ENCODE assay signal across 8 mouse cellular contexts in the genomic region with DNA sequence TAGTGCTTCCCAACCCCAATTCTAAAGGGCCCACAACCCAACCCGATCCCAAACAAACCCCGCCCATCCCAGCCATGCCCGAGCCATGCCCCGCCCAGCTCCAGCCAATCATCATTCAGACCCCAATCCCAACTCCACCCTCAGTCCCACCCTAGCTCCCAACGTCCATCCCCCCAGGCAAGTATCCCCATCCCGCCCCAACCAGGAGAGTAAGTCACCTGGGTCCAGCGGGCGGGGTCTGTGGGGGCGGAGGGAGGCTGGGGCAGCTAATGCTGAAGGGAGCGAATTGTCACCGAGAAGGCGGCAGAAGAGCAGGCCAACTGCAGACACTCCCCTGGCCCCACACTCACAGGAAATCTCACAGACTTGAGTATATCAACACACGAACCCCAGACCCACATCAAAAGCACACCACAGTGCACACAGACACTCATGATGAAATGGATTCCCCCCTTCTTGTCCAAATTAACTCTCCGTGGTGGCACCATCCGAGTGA. TPM values are rescaled to one million over a fixed set of nuclear protein-coding genes. Genes with fewer than 3 reads are reported as not detected.
A peak's percentile ranks its signal among the peaks of the same experiment; 100 is the strongest.
DNase-seq lines count a peak whose midpoint lies in the region; ATAC-seq lines count a peak whose summit lies in the region.

No protein-coding gene starts in this region.

- peak overlapping the region; percentile 47 for H3K4me3 ChIP-seq in hindbrain, embryonic 10.5 days
- H3K4me3 ChIP-seq in lung, embryonic 15.5 days: peak overlapping the region; percentile 18; the same call in 1 of the 2 replicates

- H3K27ac ChIP-seq in hindbrain, embryonic 10.5 days: 0 out of 2 replicates have a peak overlapping the region, but pooled peaks have one; percentile 16
- no peak overlapping the region for H3K27ac ChIP-seq in lung, embryonic 15.5 days

- H3K4me2 ChIP-seq in lung, embryonic 15.5 days: peak overlapping the region; percentile 53

- peak; percentile 68; the same call in 1 of the 2 replicates for ATAC-seq in lung, embryonic 15.5 days (ENCODE audit: borderline replicate concordance, extremely low read depth, low FRiP score, low TSS enrichment)

- no peak overlapping the region; the same call in 1 of the 2 replicates for H3K9ac ChIP-seq in lung, embryonic 15.5 days

- DNase-seq in adrenal gland, postnatal 25 days: peak; percentile 20
- no peak for DNase-seq in adrenal gland, adult 18-20 months (ENCODE audit: low spot score in 2 of 2)
- DNase-seq in ES-CJ7 (ENCODE audit: low read depth, low spot score): peak; percentile 93
- DNase-seq in hindbrain, embryonic 10.5 days (ENCODE audit: low spot score): peak; percentile 40
- peak; percentile 61 for DNase-seq in testis, postnatal 10 days (ENCODE audit: low spot score)
- DNase-seq in ovary, postnatal 14 days (ENCODE audit: low spot score): no peak
- no peak for DNase-seq in right cerebral cortex, postnatal 14 days

- peaks cover 12% of the 10 kb centered on the region for H3K4me1 ChIP-seq in hindbrain, embryonic 10.5 days (replicated peaks)
- H3K4me1 ChIP-seq in lung, embryonic 15.5 days: peaks cover 8% of the 10 kb centered on the region

- 11% methylated on average over 15 of the region's 15 CpGs for WGBS in hindbrain, embryonic 10.5 days
- 8% methylated on average over 15 of the region's 15 CpGs for WGBS in lung, embryonic 15.5 days

- no peaks in the 10 kb centered on the region for H3K36me3 ChIP-seq in hindbrain, embryonic 10.5 days
- no peaks in the 10 kb centered on the region for H3K36me3 ChIP-seq in lung, embryonic 15.5 days

- H3K27me3 ChIP-seq in hindbrain, embryonic 10.5 days (ENCODE audit: insufficient read depth, poor library complexity, severe bottlenecking): no peaks in the 10 kb centered on the region
- H3K27me3 ChIP-seq in lung, embryonic 15.5 days: no peaks in the 10 kb centered on the region

- H3K9me3 ChIP-seq in hindbrain, embryonic 10.5 days: no peaks in the 10 kb centered on the region
- no peaks in the 10 kb centered on the region for H3K9me3 ChIP-seq in lung, embryonic 15.5 days

RNA-seq across cellular contexts. Expression of gene Mgea5, which starts 12.5 kb away (rescaled TPM):
- 84.7 and 93.9 TPM in 2 replicates for total RNA-seq in adrenal gland, postnatal 25 days (2021)
- 10 to 100 TPM; 75.4 to 86.4 TPM for total RNA-seq in adrenal gland, adult 18-20 months (2021)
- polyA plus RNA-seq in hindbrain, embryonic 10.5 days (2016; fragmentation: Nextera tagmentation; extraction: Ambion mirVana): 60.0 and 60.8 TPM in 2 replicates
- polyA plus RNA-seq in lung, embryonic 15.5 days (2015; fragmentation: Nextera tagmentation; extraction: Ambion mirVana): 44.7 and 51.9 TPM in 2 replicates

RNA-seq across cellular contexts. Expression of gene Kcnip2, which starts 19.8 kb away (rescaled TPM):
- 0.27 TPM in 1 of 2 replicates, not detected in the other for total RNA-seq in adrenal gland, postnatal 25 days (2021)
- total RNA-seq in adrenal gland, adult 18-20 months (2021): under 1 TPM in 1 of 2 experiments, not detected in 1; 0.13 TPM
- 0.71 and 0.77 TPM in 2 replicates for polyA plus RNA-seq in hindbrain, embryonic 10.5 days (2016; fragmentation: Nextera tagmentation; extraction: Ambion mirVana)
- polyA plus RNA-seq in lung, embryonic 15.5 days (2015; fragmentation: Nextera tagmentation; extraction: Ambion mirVana): 2.6 and 3.3 TPM in 2 replicates

RNA-seq across cellular contexts. Expression of gene Npm3, which starts 46.7 kb away (rescaled TPM):
- 29.0 and 34.7 TPM in 2 replicates for total RNA-seq in adrenal gland, postnatal 25 days (2021)
- 10 to 100 TPM; 28.5 to 30.7 TPM for total RNA-seq in adrenal gland, adult 18-20 months (2021)
- 9.2 and 10.2 TPM in 2 replicates for polyA plus RNA-seq in hindbrain, embryonic 10.5 days (2016; fragmentation: Nextera tagmentation; extraction: Ambion mirVana)
- polyA plus RNA-seq in lung, embryonic 15.5 days (2015; fragmentation: Nextera tagmentation; extraction: Ambion mirVana): 17.0 and 17.2 TPM in 2 replicates

RNA-seq across cellular contexts. Expression of gene Fgf8, which starts 53.4 kb away (rescaled TPM):
- total RNA-seq in adrenal gland, postnatal 25 days (2021): not detected in 2 replicates
- not detected for total RNA-seq in adrenal gland, adult 18-20 months (2021)
- 3.4 and 10.0 TPM in 2 replicates for polyA plus RNA-seq in hindbrain, embryonic 10.5 days (2016; fragmentation: Nextera tagmentation; extraction: Ambion mirVana)
- not detected in 2 replicates for polyA plus RNA-seq in lung, embryonic 15.5 days (2015; fragmentation: Nextera tagmentation; extraction: Ambion mirVana)

Comparison
In these comparisons a context has a peak if more than half of its experiments do, and no peak if none do; other contexts are left out.
1. DNase-seq: peak in adrenal gland, postnatal 25 days (single experiment), ES-CJ7 (single experiment), hindbrain, embryonic 10.5 days (single experiment) and testis, postnatal 10 days (single experiment); none in adrenal gland, adult 18-20 months (0 of 2), ovary, postnatal 14 days (single experiment) and right cerebral cortex, postnatal 14 days (single experiment).